Mouse (Mus musculus) bone marrow, adult 2 months (tissue): ENCODE measurements at regions not wholly inside any gene's neighbourhood (a gene's known extent, or its start where the extent isn't known, plus 50 kb on each side); places are given as distances from the start of the nearest gene placed in this dataset.

ENCODE experiments used
- CTCF ChIP-seq: fragments of 200-500 bp; IDR thresholded peaks from 2 replicates; pipeline ENCODE4 v1.5.1; 2011; ENCODE audit warnings: low read length, control low read depth; ENCODE audit not compliant: control insufficient read depth, insufficient read depth
- POLR2A ChIP-seq: fragments of 200-500 bp; IDR thresholded peaks from 2 replicates; pipeline ENCODE4 v1.6.1; 2011; ENCODE audit warnings: low read depth, mild to moderate bottlenecking, control low read depth, low read length, borderline replicate concordance; ENCODE audit not compliant: control insufficient read depth

GRCm38 (mm10) chr5:133662474-133663256, 436.8 kb upstream of the Castor2 start:
- TF ChIP-seq CTCF: no peak
- no peak for TF ChIP-seq POLR2A
